Mouse (Mus musculus): ENCODE measurements at regions not wholly inside any gene's neighbourhood (a gene's known extent, or its start where the extent isn't known, plus 50 kb on each side); places are given as distances from the start of the nearest gene placed in this dataset.

DNA sequence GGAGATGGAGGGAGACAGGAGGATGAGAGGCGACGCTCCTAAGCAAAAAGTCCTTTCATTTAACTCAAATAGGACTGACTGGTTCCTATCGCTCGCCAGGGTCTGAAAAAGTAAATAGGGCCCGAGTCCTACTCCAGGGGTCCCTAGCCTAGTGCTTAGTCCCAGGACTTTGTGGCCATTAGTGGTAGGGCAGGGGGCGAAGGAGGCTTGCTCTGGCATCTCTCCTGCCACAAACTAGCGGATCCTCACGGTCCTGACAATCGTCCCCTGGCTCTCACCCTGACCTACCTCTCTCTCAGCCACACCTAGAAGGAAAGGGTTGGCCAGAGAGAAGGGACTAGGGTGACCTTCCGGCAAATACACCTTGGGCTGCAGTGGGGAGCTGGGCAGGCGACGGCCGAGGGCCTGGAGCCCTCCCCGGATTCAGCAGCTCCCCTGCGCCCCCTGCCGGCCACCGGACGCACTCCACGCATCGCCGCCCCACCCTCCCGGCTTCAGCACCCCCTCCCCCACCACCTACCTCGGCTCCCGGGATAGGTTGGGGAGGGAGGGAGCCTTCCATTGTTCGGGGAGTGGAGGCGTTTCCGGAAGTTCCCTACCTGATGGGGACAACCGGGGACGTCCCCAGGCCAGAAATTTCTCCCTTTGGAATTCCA lies 83.6 kb upstream of the Calm2 start:
- TF ChIP-seq POLR2A (IDR thresholded peaks at IDR 0.05; ENCODE audit: extremely low read depth, insufficient read depth, low read length) (no peak), CTCF (IDR thresholded peaks at IDR 0.05; ENCODE audit: extremely low read depth, insufficient read depth, low read length) (peak; percentile 37)
- H3K27ac ChIP-seq (ENCODE audit: insufficient read depth, low read length) = no peak overlapping the region
- H3K4me1 ChIP-seq (ENCODE audit: control insufficient read depth, insufficient read depth, low read length) = no peaks in the 10 kb centered on the region; the same call in 1 of the 2 replicates
- H3K4me3 ChIP-seq (ENCODE audit: insufficient read depth, low read length) = peak overlapping the region; percentile 7

DNA sequence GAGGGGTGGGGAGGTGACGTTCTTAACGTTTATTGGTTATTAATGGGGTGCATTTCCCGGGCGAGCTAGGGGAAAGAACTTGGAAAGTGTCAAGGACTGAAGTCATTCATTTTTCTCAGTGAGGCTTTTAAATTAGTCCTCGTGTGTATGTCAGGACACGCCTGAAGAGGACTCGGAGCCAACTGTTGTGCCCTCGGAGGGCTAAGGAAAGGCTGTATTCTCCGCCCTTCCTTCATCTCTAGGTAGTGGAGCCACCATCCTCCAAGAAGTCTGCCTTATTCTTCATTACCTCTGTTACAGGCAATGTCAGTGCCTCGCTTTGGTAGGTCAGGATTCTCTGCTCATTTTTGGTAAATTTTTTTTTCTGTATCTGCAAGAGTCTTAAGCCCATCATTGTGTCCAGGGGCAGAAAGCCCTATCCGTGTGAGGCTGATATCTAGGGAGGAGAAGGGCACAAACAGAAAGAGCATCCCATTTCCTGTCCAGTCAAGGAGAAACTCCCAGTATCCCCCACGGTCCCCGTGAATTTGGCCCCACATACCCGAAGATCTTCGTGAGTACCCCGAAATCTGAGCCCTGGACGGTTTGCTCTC lies 84.2 kb upstream of the Calm2 start:
- Histone ChIP-seq H3K4me3 (ENCODE audit: insufficient read depth, low read length) (peak overlapping the region; percentile 7), H3K4me1 (ENCODE audit: control insufficient read depth, insufficient read depth, low read length) (no peaks in the 10 kb centered on the region; the same call in 1 of the 2 replicates), H3K27ac (ENCODE audit: insufficient read depth, low read length) (peak overlapping the region; percentile 32; the same call in 1 of the 2 replicates)
- TF ChIP-seq CTCF (IDR thresholded peaks at IDR 0.05; ENCODE audit: extremely low read depth, insufficient read depth, low read length) = no peak
- no peak for TF ChIP-seq POLR2A (IDR thresholded peaks at IDR 0.05; ENCODE audit: extremely low read depth, insufficient read depth, low read length)

DNA sequence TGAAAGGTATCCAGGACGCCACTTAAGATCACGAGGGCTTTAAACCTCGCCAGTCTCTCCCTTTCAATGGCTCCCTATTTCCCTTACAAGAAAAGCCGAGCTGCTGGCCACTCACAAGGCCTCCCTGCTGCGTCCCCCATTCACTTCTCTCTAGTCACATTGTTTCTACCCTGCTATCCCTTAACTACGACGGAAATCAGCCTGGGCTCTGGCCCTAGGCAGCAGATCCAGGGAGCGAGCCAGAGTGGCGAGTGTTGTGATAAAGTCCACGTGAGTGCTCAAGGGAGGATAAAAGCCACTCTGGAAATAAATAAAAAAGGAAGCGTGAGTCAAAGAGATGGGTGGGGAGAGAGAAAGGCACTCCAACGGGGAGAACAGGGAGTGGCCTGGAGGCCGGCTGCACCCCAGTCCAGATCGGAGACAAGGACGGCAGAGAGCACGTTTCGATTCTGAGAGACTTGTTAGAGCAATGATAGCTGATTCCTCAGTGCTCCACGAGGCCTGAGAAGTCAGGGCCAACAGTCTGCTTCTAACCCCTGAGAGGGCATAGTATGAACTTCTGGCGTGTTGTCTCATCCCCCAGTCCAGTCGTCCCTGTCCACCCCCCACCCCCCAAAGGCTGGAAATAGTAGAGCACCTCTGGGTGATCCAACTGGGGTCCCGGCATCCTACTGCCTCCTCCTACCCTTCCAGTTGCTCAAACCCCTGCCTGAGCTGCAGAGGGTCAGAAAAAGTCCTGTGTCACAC lies 84.8 kb upstream of the Calm2 start:
- Histone ChIP-seq H3K4me1 (ENCODE audit: control insufficient read depth, insufficient read depth, low read length) (no peaks in the 10 kb centered on the region; the same call in 1 of the 2 replicates), H3K4me3 (ENCODE audit: insufficient read depth, low read length) (peak overlapping the region; percentile 7; the same call in 1 of the 2 replicates), H3K27ac (ENCODE audit: insufficient read depth, low read length) (0 out of 2 replicates have a peak overlapping the region, but pooled peaks have one; percentile 32)
- TF ChIP-seq POLR2A (IDR thresholded peaks at IDR 0.05; ENCODE audit: extremely low read depth, insufficient read depth, low read length) (no peak), CTCF (IDR thresholded peaks at IDR 0.05; ENCODE audit: extremely low read depth, insufficient read depth, low read length) (no peak)

DNA sequence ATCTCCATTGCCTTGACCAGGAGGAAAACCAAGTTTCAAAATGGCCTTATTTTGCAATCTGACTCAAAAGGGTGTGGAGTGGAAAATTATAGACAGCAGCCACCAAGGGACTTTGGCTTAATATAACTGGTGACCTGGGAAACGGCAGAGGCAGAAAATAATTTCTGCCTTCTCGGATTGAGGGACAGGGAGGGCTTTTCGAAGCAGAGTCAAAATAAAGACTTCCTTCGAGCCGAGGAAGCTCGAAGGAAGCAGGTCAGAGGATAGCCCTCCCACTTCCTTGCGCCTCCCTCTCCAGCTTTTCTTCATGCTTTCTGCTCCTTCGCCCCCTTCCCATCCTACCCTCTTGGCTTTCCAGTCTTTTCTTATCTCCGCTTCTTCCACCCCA lies 85.4 kb upstream of the Calm2 start:
- no peak overlapping the region for H3K4me3 ChIP-seq (ENCODE audit: insufficient read depth, low read length)
- H3K4me1 ChIP-seq (ENCODE audit: control insufficient read depth, insufficient read depth, low read length) = no peaks in the 10 kb centered on the region; the same call in 1 of the 2 replicates
- no peak overlapping the region for H3K27ac ChIP-seq (ENCODE audit: insufficient read depth, low read length)
- TF ChIP-seq POLR2A (IDR thresholded peaks at IDR 0.05; ENCODE audit: extremely low read depth, insufficient read depth, low read length) (no peak), CTCF (IDR thresholded peaks at IDR 0.05; ENCODE audit: extremely low read depth, insufficient read depth, low read length) (no peak)

DNA sequence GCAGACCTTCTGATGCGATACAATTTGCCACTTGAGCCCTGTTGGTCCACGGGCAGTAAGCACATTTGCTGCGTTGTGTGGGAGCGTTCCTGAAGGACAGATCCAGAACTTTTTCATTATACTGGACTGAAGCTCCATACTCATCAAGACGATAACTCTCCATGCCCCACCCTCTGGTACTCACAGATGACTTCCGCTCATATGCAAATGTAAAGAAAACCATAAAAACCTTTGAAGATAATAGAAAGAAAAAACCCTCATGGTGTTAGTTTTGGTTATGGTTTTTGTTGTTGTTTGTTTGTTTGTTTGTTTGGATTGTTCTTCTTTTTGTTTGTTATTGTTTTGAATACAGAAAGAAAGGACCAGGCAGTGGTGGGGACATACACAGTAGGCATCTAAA lies 86.0 kb upstream of the Calm2 start:
- TF ChIP-seq CTCF (IDR thresholded peaks at IDR 0.05; ENCODE audit: extremely low read depth, insufficient read depth, low read length) (no peak), POLR2A (IDR thresholded peaks at IDR 0.05; ENCODE audit: extremely low read depth, insufficient read depth, low read length) (no peak)
- H3K27ac ChIP-seq (ENCODE audit: insufficient read depth, low read length) = no peak overlapping the region
- no peaks in the 10 kb centered on the region; the same call in 1 of the 2 replicates for H3K4me1 ChIP-seq (ENCODE audit: control insufficient read depth, insufficient read depth, low read length)
- H3K4me3 ChIP-seq (ENCODE audit: insufficient read depth, low read length) = no peak overlapping the region

DNA sequence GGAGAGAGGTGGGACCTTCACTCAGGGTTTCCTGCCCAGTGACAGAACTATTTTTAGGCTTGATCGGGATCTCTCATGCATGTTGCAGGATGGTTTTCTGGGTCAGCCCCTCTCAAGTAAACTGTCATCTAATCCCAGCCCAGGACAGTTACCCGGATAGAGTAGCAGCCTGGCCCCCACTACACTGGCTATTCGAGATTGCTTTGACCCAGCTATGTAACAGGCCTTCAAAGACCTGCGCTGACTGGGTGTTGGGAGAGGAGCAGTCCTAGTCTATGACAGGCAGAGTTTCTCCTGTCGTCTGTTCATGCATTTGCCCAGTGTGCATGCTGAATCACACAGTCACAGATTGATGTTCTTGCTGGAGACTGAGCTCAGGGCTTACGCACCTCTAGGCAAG lies 86.2 kb upstream of the Epcam start:
- no peak overlapping the region for H3K27ac ChIP-seq (ENCODE audit: insufficient read depth, low read length)
- H3K4me3 ChIP-seq (ENCODE audit: insufficient read depth, low read length) = no peak overlapping the region
- TF ChIP-seq POLR2A (IDR thresholded peaks at IDR 0.05; ENCODE audit: extremely low read depth, insufficient read depth, low read length) (no peak), CTCF (IDR thresholded peaks at IDR 0.05; ENCODE audit: extremely low read depth, insufficient read depth, low read length) (no peak)
- no peaks in the 10 kb centered on the region for H3K4me1 ChIP-seq (ENCODE audit: control insufficient read depth, insufficient read depth, low read length)

DNA sequence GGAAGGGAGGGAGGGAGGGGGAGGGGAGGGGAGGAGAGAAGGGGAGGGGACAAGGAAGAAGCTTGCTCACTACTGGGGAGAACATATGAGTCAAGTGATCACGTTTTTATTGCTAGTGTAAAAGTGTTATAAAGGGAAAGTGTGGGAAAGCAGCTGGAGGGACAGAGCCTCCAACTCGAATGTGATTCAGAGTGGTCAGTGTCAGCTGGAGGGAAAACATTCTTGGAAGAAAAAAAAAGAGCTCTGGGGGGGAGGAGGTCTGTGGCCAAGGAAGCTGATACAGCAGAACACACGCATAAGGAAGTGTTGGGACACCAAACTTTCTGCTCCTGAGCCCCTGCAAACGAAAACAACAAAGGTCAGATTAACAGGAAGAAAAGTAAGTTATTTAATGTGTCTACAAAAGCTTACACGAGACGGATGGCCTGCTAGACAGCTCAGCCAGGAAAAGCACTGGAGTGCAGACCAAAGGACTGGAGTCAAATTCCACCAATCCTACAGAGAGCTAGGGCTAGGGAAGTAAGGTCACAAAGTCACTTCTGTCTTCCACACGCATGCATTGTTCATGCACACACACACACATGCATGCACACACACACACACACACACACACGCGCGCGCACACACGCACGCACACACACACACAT lies 85.1 kb upstream of the Epcam start:
- Histone ChIP-seq H3K4me3 (ENCODE audit: insufficient read depth, low read length) (no peak overlapping the region), H3K27ac (ENCODE audit: insufficient read depth, low read length) (no peak overlapping the region), H3K4me1 (ENCODE audit: control insufficient read depth, insufficient read depth, low read length) (no peaks in the 10 kb centered on the region)
- TF ChIP-seq POLR2A (IDR thresholded peaks at IDR 0.05; ENCODE audit: extremely low read depth, insufficient read depth, low read length) (no peak), CTCF (IDR thresholded peaks at IDR 0.05; ENCODE audit: extremely low read depth, insufficient read depth, low read length) (no peak)

DNA sequence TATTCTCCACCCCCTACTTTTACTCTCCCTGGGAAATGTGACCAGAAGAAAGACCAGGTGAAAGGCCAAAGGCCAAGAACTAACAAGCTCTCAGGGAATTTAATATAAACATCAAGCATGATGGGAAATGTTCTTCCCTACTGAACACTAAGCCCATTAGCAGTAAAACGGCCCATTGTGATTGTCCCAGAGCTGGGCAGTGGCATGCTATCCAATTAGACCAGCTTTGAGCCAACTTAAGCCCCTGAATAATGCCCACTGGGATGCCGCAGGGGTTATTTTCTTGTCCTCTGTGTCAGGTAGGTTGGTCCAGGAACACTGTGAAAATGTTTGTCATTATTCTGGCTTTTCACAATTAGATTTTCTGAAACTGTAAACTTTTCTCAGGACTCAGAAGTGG lies 81.2 kb upstream of the Epcam start:
- H3K27ac ChIP-seq (ENCODE audit: insufficient read depth, low read length) = no peak overlapping the region
- H3K4me3 ChIP-seq (ENCODE audit: insufficient read depth, low read length) = no peak overlapping the region
- TF ChIP-seq POLR2A (IDR thresholded peaks at IDR 0.05; ENCODE audit: extremely low read depth, insufficient read depth, low read length) (no peak), CTCF (IDR thresholded peaks at IDR 0.05; ENCODE audit: extremely low read depth, insufficient read depth, low read length) (no peak)
- H3K4me1 ChIP-seq (ENCODE audit: control insufficient read depth, insufficient read depth, low read length) = no peaks in the 10 kb centered on the region

DNA sequence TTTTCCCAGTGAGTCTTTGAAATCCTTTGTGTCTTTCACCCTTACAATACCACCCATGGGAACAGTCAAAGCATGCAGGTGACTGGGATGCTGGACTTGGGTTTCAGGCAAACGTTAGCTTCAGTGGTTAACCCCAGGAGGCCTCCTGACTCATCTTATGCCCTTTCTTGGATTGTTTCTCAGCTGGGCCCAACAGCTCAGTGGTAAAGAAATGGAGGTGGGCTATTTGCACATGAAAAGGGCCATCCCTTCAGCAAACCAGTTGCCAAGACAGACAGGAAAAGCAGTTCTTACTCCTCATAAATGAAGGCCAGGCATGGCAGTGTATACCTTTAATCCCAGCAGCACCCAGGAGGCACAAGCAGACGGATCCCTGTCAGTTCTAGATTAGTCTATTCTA lies 77.4 kb upstream of the Epcam start:
- no peak for TF ChIP-seq POLR2A (IDR thresholded peaks at IDR 0.05; ENCODE audit: extremely low read depth, insufficient read depth, low read length)
- TF ChIP-seq CTCF (IDR thresholded peaks at IDR 0.05; ENCODE audit: extremely low read depth, insufficient read depth, low read length) = no peak

More for the DNA sequence above, 77.4 kb upstream of the Epcam start:
- 0 out of 2 replicates have a peak, but pooled peaks cover under 1% of the 10 kb centered on the region for H3K4me1 ChIP-seq (ENCODE audit: control insufficient read depth, insufficient read depth, low read length)
- no peak overlapping the region for H3K4me3 ChIP-seq (ENCODE audit: insufficient read depth, low read length)
- H3K27ac ChIP-seq (ENCODE audit: insufficient read depth, low read length) = no peak overlapping the region
